Mouse (Mus musculus): Measurements from ENCODE around the gene Card19. TPM values are rescaled to one million over a fixed set of nuclear protein-coding genes. Genes with fewer than 3 reads are reported as not detected.

Card19 gene
- total and polyA plus RNA-seq, 2 experiments from 2014 or later, result 136 to 188 TPM

DNA sequence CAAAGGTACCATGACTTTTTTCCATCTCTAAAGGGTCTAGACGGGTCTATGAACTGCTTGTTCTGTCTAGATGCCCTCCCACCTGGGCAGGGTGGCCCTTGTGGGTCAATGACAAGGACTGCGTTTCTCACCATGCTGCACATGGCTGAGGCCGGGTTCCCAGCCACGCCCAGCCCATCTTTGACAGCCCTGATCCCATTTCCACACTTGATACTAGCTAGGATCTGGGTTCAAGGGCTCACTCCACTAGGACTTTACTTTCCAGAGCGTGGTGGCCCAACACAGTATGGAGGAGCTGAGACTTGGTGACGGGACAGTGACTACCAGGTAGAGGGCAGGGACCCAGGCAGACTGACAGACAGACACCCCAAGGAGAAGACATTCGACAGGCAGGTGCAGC lies 13.3 kb downstream of the Card19 start:
- Histone ChIP-seq H3K4me3 (ENCODE audit: low read depth, low read length) (no peak overlapping the region), H3K9ac (replicated peaks; ENCODE audit: low read depth, low read length) (no peak overlapping the region), H3K9me3 (replicated peaks; ENCODE audit: control insufficient read depth, low read length) (no peaks in the 10 kb centered on the region), H3K27me3 (ENCODE audit: control insufficient read depth, insufficient read depth, low read length) (no peaks in the 10 kb centered on the region), H3K4me2 (ENCODE audit: low read depth, low read length) (no peak overlapping the region), H3K36me3 (replicated peaks; ENCODE audit: control insufficient read depth, insufficient read depth, low read length) (peaks cover 45% of the 10 kb centered on the region), H3K27ac (ENCODE audit: low read depth) (no peak overlapping the region), H3K4me1 (ENCODE audit: control insufficient read depth, insufficient read depth) (peaks cover 4% of the 10 kb centered on the region; the same call in 1 of the 2 replicates)
- DNase-seq (ENCODE audit: low spot score), result no peak
- ATAC-seq (ENCODE audit: insufficient read depth, low read depth), result no peak
- WGBS, result 91% methylated on average over 7 of the region's 7 CpGs
- no peak for TF ChIP-seq CTCF (IDR thresholded peaks at IDR 0.05; ENCODE audit: low read depth)

DNA sequence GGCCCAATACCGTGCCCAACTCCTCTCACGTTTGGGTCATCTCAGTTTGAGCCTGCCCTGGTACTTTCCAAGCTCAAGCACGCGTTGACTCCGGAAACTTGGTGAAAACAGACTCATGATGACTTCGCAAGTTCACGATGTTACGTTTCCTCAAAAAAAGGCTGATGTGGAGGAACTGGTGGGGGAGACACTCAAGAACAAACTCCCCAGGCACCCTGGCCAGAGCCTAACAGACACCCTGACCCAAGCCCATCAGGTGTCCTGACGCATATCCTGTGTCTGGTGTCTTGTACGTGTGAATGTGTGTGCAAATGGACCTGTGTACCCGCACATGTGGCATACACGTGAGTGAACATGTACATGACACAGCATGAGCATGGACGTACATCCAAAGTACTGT lies 15.1 kb downstream of the Card19 start:
- H3K9me3 ChIP-seq (replicated peaks; ENCODE audit: control insufficient read depth, low read length), result no peaks in the 10 kb centered on the region
- DNase-seq (ENCODE audit: low spot score) (no peak), ATAC-seq (ENCODE audit: insufficient read depth, low read depth) (no peak)
- H3K4me3 ChIP-seq (ENCODE audit: low read depth, low read length), result no peak overlapping the region
- H3K27me3 ChIP-seq (ENCODE audit: control insufficient read depth, insufficient read depth, low read length), result no peaks in the 10 kb centered on the region
- WGBS, result 89% methylated on average over 13 of the region's 13 CpGs
- H3K27ac ChIP-seq (ENCODE audit: low read depth), result no peak overlapping the region
- H3K4me2 ChIP-seq (ENCODE audit: low read depth, low read length), result no peak overlapping the region
- peaks cover 46% of the 10 kb centered on the region for H3K36me3 ChIP-seq (replicated peaks; ENCODE audit: control insufficient read depth, insufficient read depth, low read length)
- peaks cover 4% of the 10 kb centered on the region; the same call in 1 of the 2 replicates for H3K4me1 ChIP-seq (ENCODE audit: control insufficient read depth, insufficient read depth)
- no peak for TF ChIP-seq EP300 (IDR thresholded peaks at IDR 0.05; ENCODE audit: low read depth)
- TF ChIP-seq CTCF (IDR thresholded peaks at IDR 0.05; ENCODE audit: low read depth), result no peak
- H3K9ac ChIP-seq (replicated peaks; ENCODE audit: low read depth, low read length), result no peak overlapping the region

DNA sequence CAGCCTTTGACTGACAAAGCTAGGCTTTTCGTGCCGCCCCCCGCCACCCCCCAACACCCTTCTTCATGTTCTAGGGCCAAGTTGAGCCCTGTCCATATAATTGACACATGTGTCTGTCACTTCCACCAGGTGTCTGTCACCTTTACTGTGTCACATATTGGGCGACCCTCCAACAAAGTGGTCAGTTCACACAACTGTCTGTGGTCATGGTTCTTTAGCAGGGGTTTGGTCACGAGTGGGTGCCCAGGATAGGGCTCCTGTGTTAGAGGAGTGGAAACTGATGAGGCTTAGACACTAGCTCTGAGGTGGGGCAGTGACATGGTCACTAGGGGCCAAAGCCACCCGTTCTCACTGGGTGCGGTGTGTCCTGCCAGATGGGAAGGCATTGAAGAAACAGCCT lies 15.9 kb downstream of the Card19 start:
- H3K4me1 ChIP-seq (ENCODE audit: control insufficient read depth, insufficient read depth), result no peaks in the 10 kb centered on the region
- TF ChIP-seq EP300 (IDR thresholded peaks at IDR 0.05; ENCODE audit: low read depth) (no peak), CTCF (IDR thresholded peaks at IDR 0.05; ENCODE audit: low read depth) (no peak)
- no peaks in the 10 kb centered on the region for H3K27me3 ChIP-seq (ENCODE audit: control insufficient read depth, insufficient read depth, low read length)
- no peaks in the 10 kb centered on the region for H3K9me3 ChIP-seq (replicated peaks; ENCODE audit: control insufficient read depth, low read length)
- H3K4me2 ChIP-seq (ENCODE audit: low read depth, low read length), result no peak overlapping the region
- WGBS, result 81% methylated on average over 7 of the region's 7 CpGs
- DNase-seq (ENCODE audit: low spot score), result no peak
- H3K9ac ChIP-seq (replicated peaks; ENCODE audit: low read depth, low read length), result no peak overlapping the region
- ATAC-seq (ENCODE audit: insufficient read depth, low read depth), result no peak
- peaks cover 53% of the 10 kb centered on the region for H3K36me3 ChIP-seq (replicated peaks; ENCODE audit: control insufficient read depth, insufficient read depth, low read length)
- no peak overlapping the region for H3K27ac ChIP-seq (ENCODE audit: low read depth)
- no peak overlapping the region for H3K4me3 ChIP-seq (ENCODE audit: low read depth, low read length)

DNA sequence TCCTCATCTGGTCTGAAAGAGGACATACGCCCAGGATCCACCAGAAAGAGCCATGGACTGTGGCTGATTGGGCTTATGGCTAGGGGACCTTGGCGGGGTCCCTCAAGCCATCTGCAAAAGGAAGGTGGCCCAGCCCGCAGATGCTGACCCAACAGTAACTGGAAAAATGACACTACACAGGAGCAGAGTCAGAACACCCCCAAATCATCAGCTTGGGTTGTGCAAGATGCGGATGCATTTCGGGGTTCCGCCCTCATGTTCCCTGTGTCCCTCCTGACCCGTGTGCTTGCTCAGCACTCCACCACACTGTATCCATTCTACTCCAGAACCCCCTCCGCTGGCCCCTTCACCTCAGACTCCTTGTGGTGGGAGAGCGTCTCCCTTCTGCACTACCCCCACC lies 17.1 kb downstream of the Card19 start:
- Histone ChIP-seq H3K36me3 (replicated peaks; ENCODE audit: control insufficient read depth, insufficient read depth, low read length) (peaks cover 44% of the 10 kb centered on the region), H3K4me2 (ENCODE audit: low read depth, low read length) (no peak overlapping the region), H3K27me3 (ENCODE audit: control insufficient read depth, insufficient read depth, low read length) (no peaks in the 10 kb centered on the region), H3K27ac (ENCODE audit: low read depth) (no peak overlapping the region), H3K9ac (replicated peaks; ENCODE audit: low read depth, low read length) (no peak overlapping the region), H3K4me1 (ENCODE audit: control insufficient read depth, insufficient read depth) (no peaks in the 10 kb centered on the region), H3K9me3 (replicated peaks; ENCODE audit: control insufficient read depth, low read length) (no peaks in the 10 kb centered on the region), H3K4me3 (ENCODE audit: low read depth, low read length) (no peak overlapping the region)
- 90% methylated on average over 9 of the region's 9 CpGs for WGBS
- DNase-seq (ENCODE audit: low spot score) (no peak), ATAC-seq (ENCODE audit: insufficient read depth, low read depth) (no peak)
- no peak for TF ChIP-seq CTCF (IDR thresholded peaks at IDR 0.05; ENCODE audit: low read depth)
- TF ChIP-seq EP300 (IDR thresholded peaks at IDR 0.05; ENCODE audit: low read depth), result no peak

DNA sequence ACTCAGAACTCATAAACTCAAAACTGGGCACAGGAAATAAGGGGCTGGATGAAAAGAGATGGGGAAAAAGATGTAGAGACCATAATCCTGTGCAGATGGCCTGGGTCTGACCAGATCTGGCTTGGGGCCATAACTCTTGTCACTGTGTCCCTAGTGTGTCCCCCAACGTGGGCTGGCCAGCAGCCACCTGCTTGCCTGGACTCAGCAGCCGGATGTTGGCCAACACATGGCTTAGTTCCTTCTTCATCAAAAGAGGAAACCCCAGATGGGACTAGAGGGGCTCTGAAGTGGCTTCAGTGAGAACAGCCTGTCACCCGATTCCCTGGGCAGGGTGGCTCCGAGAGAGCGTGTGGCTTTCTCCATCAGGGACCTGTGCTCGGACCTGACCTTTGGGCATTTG lies 19.1 kb downstream of the Card19 start:
- H3K4me2 ChIP-seq (ENCODE audit: low read depth, low read length), result no peak overlapping the region
- H3K27ac ChIP-seq (ENCODE audit: low read depth), result no peak overlapping the region
- H3K36me3 ChIP-seq (replicated peaks; ENCODE audit: control insufficient read depth, insufficient read depth, low read length), result peaks cover 25% of the 10 kb centered on the region
- no peaks in the 10 kb centered on the region for H3K4me1 ChIP-seq (ENCODE audit: control insufficient read depth, insufficient read depth)
- DNase-seq (ENCODE audit: low spot score) (no peak), ATAC-seq (ENCODE audit: insufficient read depth, low read depth) (no peak)
- no peak for TF ChIP-seq EP300 (IDR thresholded peaks at IDR 0.05; ENCODE audit: low read depth)
- TF ChIP-seq CTCF (IDR thresholded peaks at IDR 0.05; ENCODE audit: low read depth), result no peak
- H3K4me3 ChIP-seq (ENCODE audit: low read depth, low read length), result no peak overlapping the region
- 50% methylated on average over 6 of the region's 6 CpGs for WGBS
- H3K27me3 ChIP-seq (ENCODE audit: control insufficient read depth, insufficient read depth, low read length), result no peaks in the 10 kb centered on the region
- no peaks in the 10 kb centered on the region for H3K9me3 ChIP-seq (replicated peaks; ENCODE audit: control insufficient read depth, low read length)
- no peak overlapping the region for H3K9ac ChIP-seq (replicated peaks; ENCODE audit: low read depth, low read length)

DNA sequence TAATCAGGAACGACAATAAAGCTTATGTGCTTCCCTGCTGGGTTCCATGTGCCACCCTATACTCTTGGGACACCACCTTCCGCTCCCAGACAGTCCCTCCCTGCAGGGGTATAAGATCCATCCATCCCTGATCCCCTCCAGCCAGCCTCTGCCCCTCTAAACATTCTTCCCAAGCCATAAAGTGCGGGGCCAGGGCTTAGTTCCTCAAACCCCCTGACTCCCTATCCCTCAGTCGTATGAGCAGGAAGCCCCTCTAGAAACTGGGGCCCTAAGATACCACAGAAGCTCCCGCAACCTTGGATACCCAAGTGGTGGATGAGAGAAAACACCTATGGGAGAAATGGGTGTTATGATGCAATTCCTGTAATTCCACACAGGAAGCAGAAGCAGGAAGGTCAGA lies 19.6 kb downstream of the Card19 start:
- Histone ChIP-seq H3K9ac (replicated peaks; ENCODE audit: low read depth, low read length) (no peak overlapping the region), H3K4me1 (ENCODE audit: control insufficient read depth, insufficient read depth) (peaks cover 3% of the 10 kb centered on the region), H3K27me3 (ENCODE audit: control insufficient read depth, insufficient read depth, low read length) (no peaks in the 10 kb centered on the region), H3K27ac (ENCODE audit: low read depth) (no peak overlapping the region), H3K36me3 (replicated peaks; ENCODE audit: control insufficient read depth, insufficient read depth, low read length) (peaks cover 25% of the 10 kb centered on the region), H3K4me2 (ENCODE audit: low read depth, low read length) (no peak overlapping the region), H3K4me3 (ENCODE audit: low read depth, low read length) (no peak overlapping the region), H3K9me3 (replicated peaks; ENCODE audit: control insufficient read depth, low read length) (no peaks in the 10 kb centered on the region)
- TF ChIP-seq CTCF (IDR thresholded peaks at IDR 0.05; ENCODE audit: low read depth), result no peak
- no peak for TF ChIP-seq EP300 (IDR thresholded peaks at IDR 0.05; ENCODE audit: low read depth)
- ATAC-seq (ENCODE audit: insufficient read depth, low read depth) (no peak), DNase-seq (ENCODE audit: low spot score) (no peak)
- 72% methylated on average over 5 of the region's 5 CpGs for WGBS
